Mouse (Mus musculus) stomach, postnatal 0 days (tissue): ENCODE measurements around the gene Pgpep1.

Source experiments
- CTCF ChIP-seq: IDR thresholded peaks from 2 replicates; pipeline ENCODE4 v1.5.1; 2016; ENCODE audit warnings: antibody characterized with exemption, low read depth, mild to moderate bottlenecking, moderate library complexity
- EP300 ChIP-seq: optimal IDR thresholded peaks from 2 replicates; pipeline ENCODE3; 2016; ENCODE audit warnings: antibody characterized with exemption

- no peak for TF ChIP-seq CTCF
- no peak for TF ChIP-seq EP300
These were observed 42.0 kb upstream of the Pgpep1 start for GRCm38 (mm10) chr8:70701982-70702841.
